Mouse (Mus musculus): ENCODE measurements around the gene BC049715. TPM values are rescaled to one million over a fixed set of nuclear protein-coding genes. Genes with fewer than 3 reads are reported as not detected.

BC049715 gene
- total and polyA plus RNA-seq, 3 experiments, result 0.27 to 1.2 TPM; not detected in 1

GRCm38 (mm10) chr6:136866150-136866549 lies 38.7 kb downstream of the BC049715 start:
- Histone ChIP-seq H3K4me1 (ENCODE audit: control insufficient read depth in 1 of 2, insufficient read depth in 2 of 2, low read length in 2 of 2) (no peaks in the 10 kb centered on the region), H3K4me3 (ENCODE audit: control insufficient read depth in 1 of 2, insufficient read depth in 1 of 2, low read depth in 2 of 2, low read length in 2 of 2) (no peak overlapping the region), H3K27ac (ENCODE audit: control insufficient read depth, low read depth, low read length) (no peak overlapping the region), H3K27me3 (ENCODE audit: control insufficient read depth in 1 of 2, insufficient read depth in 2 of 2, low read length in 2 of 2) (peaks cover 3% of the 10 kb centered on the region in 2 experiments; a peak in 3 of 4 replicates), H3K9ac (ENCODE audit: control insufficient read depth, low read depth, low read length, poor library complexity, severe bottlenecking) (no peak overlapping the region), H3K36me3 (ENCODE audit: control insufficient read depth in 1 of 2, insufficient read depth in 2 of 2, low read length in 2 of 2) (no peaks in the 10 kb centered on the region), H3K9me3 (replicated peaks; ENCODE audit: insufficient read depth, low read length) (no peaks in the 10 kb centered on the region), H3K79me2 (ENCODE audit: control insufficient read depth, insufficient read depth, low read length, poor library complexity) (no peaks in the 10 kb centered on the region)
- no peak for TF ChIP-seq ETS1 (IDR thresholded peaks at IDR 0.05; ENCODE audit: low read depth, low read length)
- no peak for TF ChIP-seq SIN3A (IDR thresholded peaks at IDR 0.05; ENCODE audit: low read length)
- TF ChIP-seq GABPA (IDR thresholded peaks at IDR 0.05; ENCODE audit: low read depth, low read length), result no peak
- no peak for TF ChIP-seq KAT2A (conservative IDR thresholded peaks at IDR 0.05; ENCODE audit: low read depth, low read length)
- no peak for TF ChIP-seq BHLHE40 (IDR thresholded peaks at IDR 0.05; ENCODE audit: borderline replicate concordance, low read depth, low read length)
- no peak for TF ChIP-seq CTCF (IDR thresholded peaks at IDR 0.05 in 2 of 3, conservative IDR thresholded peaks at IDR 0.05 in 1 of 3; ENCODE audit: control insufficient read depth in 1 of 3, insufficient read depth in 1 of 3, low read depth in 2 of 3, low read length in 3 of 3, poor library complexity in 1 of 3, severe bottlenecking in 1 of 3)
- no peak for TF ChIP-seq POLR2A (IDR thresholded peaks at IDR 0.05; ENCODE audit: control insufficient read depth in 1 of 2, insufficient read depth in 1 of 2, low read depth in 1 of 2, low read length in 2 of 2, poor library complexity in 1 of 2)
- no peak for TF ChIP-seq HCFC1 (IDR thresholded peaks at IDR 0.05; ENCODE audit: low read depth, low read length)
- no peak for TF ChIP-seq MAX (IDR thresholded peaks at IDR 0.05; ENCODE audit: low read length)
- TF ChIP-seq RCOR1 (IDR thresholded peaks at IDR 0.05; ENCODE audit: low read depth, low read length), result no peak
- no peak for TF ChIP-seq TBP (IDR thresholded peaks at IDR 0.05; ENCODE audit: low read depth, low read length)
- no peak for TF ChIP-seq MAFK (IDR thresholded peaks at IDR 0.05; ENCODE audit: borderline replicate concordance, low read depth, low read length)
- TF ChIP-seq CHD2 (IDR thresholded peaks at IDR 0.05; ENCODE audit: low read length), result no peak
- TF ChIP-seq POLR2AphosphoS2 (IDR thresholded peaks at IDR 0.05; ENCODE audit: low read length), result no peak
- no peak for TF ChIP-seq ELF1 (IDR thresholded peaks at IDR 0.05; ENCODE audit: low read depth, low read length)
- no peak for TF ChIP-seq MXI1 (IDR thresholded peaks at IDR 0.05; ENCODE audit: low read depth, low read length)
- TF ChIP-seq NRF1 (IDR thresholded peaks at IDR 0.05; ENCODE audit: insufficient read depth, low read depth, low read length, poor library complexity, severe bottlenecking), result no peak
- no peak for TF ChIP-seq E2F4 (IDR thresholded peaks at IDR 0.05; ENCODE audit: borderline replicate concordance, low read depth, low read length)
- TF ChIP-seq ZC3H11A (IDR thresholded peaks at IDR 0.05; ENCODE audit: low read depth, low read length), result no peak
- DNase-seq (ENCODE audit: low read depth, low spot score), result no peak

GRCm38 (mm10) chr6:136868921-136869320 lies 41.5 kb downstream of the BC049715 start:
- no peak overlapping the region for H3K9ac ChIP-seq (ENCODE audit: control insufficient read depth, low read depth, low read length, poor library complexity, severe bottlenecking)
- no peak for TF ChIP-seq MAZ (IDR thresholded peaks at IDR 0.05; ENCODE audit: low read depth, low read length)
- TF ChIP-seq POLR2AphosphoS2 (IDR thresholded peaks at IDR 0.05; ENCODE audit: low read length), result no peak
- TF ChIP-seq GABPA (IDR thresholded peaks at IDR 0.05; ENCODE audit: low read depth, low read length), result no peak
- TF ChIP-seq E2F4 (IDR thresholded peaks at IDR 0.05; ENCODE audit: borderline replicate concordance, low read depth, low read length), result no peak
- no peak for TF ChIP-seq HCFC1 (IDR thresholded peaks at IDR 0.05; ENCODE audit: low read depth, low read length)
- no peak for TF ChIP-seq ETS1 (IDR thresholded peaks at IDR 0.05; ENCODE audit: low read depth, low read length)
- no peak for TF ChIP-seq JUND (IDR thresholded peaks at IDR 0.05; ENCODE audit: low read depth, low read length)
- TF ChIP-seq TAL1 (IDR thresholded peaks at IDR 0.05; ENCODE audit: low read length), result no peak
- no peak for TF ChIP-seq TBP (IDR thresholded peaks at IDR 0.05; ENCODE audit: low read depth, low read length)
- TF ChIP-seq ZNF384 (IDR thresholded peaks at IDR 0.05; ENCODE audit: low read depth, low read length), result no peak
- DNase-seq (ENCODE audit: low read depth, low spot score), result no peak
- no peak overlapping the region for H3K4me3 ChIP-seq (ENCODE audit: control insufficient read depth in 1 of 2, insufficient read depth in 1 of 2, low read depth in 2 of 2, low read length in 2 of 2)
- H3K36me3 ChIP-seq (ENCODE audit: control insufficient read depth in 1 of 2, insufficient read depth in 2 of 2, low read length in 2 of 2), result no peaks in the 10 kb centered on the region
- H3K9me3 ChIP-seq (replicated peaks; ENCODE audit: insufficient read depth, low read length), result no peaks in the 10 kb centered on the region
- no peak overlapping the region for H3K27ac ChIP-seq (ENCODE audit: control insufficient read depth, low read depth, low read length)
- H3K4me1 ChIP-seq (ENCODE audit: control insufficient read depth in 1 of 2, insufficient read depth in 2 of 2, low read length in 2 of 2), result no peaks in the 10 kb centered on the region
- H3K79me2 ChIP-seq (ENCODE audit: control insufficient read depth, insufficient read depth, low read length, poor library complexity), result no peaks in the 10 kb centered on the region
- peaks cover 0 to 3% of the 10 kb centered on the region in 2 experiments; a peak in 2 of 4 replicates for H3K27me3 ChIP-seq (ENCODE audit: control insufficient read depth in 1 of 2, insufficient read depth in 2 of 2, low read length in 2 of 2)
